Mouse (Mus musculus) CD4-positive helper T cell, adult 2 months (primary cell): ENCODE data around the gene Scube2.

Experiments used
- DNase-seq: peaks from one replicate; pipeline ENCODE4 v3.0.0-alpha.2; 2012; ENCODE audit warnings: low read depth, missing footprints, low spot score

Gene Scube2

DNA sequence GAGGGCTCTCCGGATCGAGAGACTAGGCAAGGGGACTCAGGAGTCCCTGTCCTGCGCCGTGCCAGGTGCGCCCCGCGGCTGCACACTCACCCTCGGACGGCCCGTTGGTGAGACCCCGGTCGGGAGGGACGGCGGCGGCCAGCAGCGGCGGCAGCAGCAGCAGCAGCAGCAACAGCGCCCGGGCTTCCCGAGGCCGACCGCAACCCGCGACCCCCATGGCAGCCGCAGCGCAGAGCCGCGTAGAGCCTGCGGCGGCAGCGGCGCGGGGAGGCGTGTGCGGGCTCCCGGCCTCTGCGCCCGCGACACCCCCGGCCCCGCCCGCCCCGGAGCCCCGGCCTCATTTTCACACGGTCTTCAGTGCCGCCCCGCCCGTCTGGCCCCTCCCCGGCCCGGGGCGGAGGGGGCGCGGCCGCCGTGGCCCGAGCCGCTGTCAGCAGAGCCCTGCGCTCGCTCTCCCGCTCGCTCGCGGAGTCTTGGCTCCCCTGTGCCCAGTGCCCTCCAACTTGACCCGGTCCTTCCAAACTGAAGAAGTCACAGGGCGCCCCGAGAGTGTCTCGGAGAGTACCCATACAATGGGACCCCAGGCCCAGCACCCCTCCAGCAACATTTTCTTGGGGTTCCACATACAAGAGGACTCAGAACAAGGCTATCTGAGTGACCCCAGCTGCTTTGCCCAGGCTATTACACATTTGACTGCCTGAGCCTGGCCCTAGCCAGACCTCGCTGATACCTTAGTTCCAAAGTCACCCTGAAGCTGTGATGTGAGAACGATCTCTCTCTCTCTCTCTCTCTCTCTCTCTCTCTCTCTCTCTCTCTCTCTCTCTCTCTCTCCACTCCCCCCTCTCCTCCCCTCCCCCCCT is at the start of gene Scube2:
Gene Scube2, minus strand, starts transcription at position 310 of the 860 bp plus-strand sequence.
- no peak for DNase-seq

DNA sequence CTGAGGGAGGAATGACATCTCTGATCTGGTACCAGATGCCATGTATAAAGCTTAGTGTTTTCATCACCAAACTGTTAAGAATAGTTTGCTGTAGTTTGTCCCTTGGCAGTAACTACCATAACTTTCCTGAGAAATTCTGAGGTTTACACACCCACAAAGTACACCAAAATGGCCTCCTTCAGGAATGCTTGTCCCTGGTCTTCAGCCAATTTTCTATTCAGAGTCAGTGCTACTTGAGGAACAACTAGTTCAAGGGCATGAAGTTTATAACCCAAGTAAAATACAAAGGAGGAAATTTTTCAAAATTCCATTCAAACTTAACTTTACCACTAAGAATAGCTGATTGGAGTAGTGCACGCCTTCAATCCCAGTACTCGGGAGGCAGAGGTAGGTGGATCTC is 40.7 kb upstream of the Scube2 start:
- DNase-seq: no peak

DNA sequence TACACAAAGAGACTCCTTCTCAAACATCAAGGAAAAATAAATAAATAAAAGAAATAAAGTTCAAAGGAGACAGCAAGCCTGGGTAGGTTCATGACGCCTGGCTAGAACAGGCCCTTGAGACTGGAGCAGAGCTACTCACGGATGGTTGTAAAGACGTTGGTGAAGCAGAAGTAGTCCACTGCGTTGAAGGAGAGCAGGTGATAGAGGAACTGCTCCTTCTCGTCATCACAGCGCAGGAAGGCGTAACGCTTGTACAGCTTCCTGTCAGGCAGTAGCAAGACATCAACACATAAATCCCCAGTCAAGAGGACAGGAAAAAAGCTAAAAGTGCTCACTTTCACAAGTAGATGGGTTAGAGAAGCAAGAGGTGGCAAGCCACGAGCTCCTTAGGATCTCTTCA is 35.4 kb upstream of the Scube2 start:
- DNase-seq: no peak

DNA sequence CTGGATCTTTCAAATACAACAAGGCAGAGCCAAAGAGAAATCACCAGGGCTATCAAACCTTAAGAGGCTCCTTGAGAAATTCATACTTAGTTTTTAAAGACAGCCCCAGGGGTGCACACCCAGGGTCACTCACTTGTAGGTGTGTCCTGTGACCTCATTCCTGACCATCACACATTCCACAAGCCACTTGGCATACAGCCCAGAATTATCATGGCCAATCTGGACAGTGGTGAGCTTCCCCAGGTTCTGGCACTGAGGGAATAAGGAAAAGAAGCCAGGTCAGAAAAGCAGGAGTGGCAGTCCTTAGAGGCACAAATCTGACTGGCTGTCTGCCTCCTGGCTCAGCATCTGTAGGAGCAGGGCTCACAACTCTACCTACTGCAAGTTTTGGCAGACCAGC is 33.4 kb upstream of the Scube2 start:
- DNase-seq: no peak

DNA sequence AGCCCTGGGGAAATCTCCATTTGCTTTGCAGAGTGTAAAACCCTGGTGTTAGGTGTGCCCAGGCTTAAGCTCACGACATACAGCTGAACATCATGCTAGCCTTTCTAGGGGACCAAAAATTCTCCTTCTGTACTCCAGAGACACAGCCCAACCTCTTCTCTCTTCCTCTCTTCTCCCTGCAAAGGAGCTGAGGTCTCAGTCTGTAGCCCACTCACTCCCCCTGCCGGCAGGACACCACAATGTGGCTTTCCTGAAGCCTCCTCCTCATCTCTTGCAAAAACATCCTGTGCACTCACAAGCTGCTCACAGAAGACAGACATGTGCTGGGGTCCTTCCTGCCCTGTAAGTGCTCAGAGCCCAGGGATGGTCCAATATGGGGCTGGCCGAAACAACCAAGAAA is 27.1 kb upstream of the Scube2 start:
- peak; percentile 42 for DNase-seq

DNA sequence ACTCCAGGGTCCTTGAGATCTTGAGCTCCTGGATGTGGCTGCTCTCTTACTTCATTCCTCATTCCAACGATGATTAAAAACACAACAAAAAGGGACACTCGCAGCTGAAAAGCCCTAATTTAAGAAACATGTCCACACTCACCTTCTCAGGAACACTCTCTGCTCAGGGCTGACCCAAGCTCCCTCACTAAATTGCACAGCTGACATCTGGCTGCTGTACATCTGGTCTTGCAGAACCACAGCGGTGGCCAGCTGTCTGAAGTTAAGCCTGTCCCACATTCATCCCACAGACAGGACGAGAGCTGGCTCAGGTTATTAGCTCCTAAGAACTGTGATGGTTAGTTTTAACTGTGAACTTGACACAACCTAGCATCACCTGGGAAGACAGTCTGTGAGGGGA is 26.3 kb upstream of the Scube2 start:
- no peak for DNase-seq

DNA sequence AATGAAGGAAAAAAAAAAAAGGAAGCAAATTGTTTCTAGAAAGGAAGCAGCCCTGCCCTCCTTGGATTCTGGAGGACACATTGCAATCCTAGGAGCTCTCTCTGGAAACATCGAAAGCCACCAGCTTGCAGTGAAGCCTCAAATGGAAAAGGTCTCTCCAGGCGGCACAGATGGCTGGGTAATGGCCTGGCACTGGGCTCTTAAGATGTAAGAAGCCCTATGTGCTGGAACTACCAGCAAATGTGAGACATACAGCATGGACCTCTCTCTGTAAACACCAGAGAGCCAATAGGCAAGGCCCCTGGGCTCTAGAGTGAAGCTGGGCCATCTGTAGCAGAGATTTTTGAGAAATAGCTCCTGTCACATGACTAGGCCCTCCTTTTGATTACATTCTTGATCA is 24.8 kb upstream of the Scube2 start:
- no peak for DNase-seq

DNA sequence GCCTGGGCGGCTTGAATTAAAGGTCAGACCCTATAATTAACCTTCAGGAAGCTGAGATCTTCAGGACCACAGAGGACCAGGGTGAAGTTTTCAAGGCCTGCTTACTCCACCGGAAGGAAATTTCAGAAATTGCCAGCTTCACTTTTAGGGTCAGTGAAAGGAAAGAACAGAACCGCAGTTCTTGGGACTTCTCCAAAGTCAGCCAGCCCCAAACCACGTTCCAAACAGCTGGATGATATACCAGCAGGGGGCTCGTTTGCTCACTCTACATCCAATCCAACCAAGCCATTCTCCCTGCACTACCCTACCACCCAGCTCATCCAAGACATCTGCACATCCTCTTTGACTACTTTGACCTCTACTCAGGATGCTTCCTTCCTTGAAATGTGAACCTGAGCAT is 23.8 kb upstream of the Scube2 start:
- DNase-seq: no peak

DNA sequence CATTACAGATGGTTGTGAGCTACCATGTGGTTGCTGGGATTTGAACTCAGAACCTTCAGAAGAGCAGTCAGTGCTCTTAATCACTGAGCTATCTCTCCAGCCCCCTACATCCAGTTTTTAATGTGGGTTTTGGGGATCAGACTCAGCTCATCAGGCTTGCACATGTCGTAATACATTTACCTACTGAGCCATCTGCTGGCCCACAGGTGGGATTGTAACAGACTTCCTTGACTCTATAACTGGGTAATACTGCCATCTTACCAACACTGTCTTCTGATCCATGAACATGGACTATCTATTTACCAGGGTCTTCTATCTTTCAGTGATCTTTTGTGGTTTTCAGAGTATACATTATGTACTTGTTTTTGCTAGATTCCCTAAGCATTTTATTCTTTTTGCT is 20.8 kb upstream of the Scube2 start:
- DNase-seq: no peak

DNA sequence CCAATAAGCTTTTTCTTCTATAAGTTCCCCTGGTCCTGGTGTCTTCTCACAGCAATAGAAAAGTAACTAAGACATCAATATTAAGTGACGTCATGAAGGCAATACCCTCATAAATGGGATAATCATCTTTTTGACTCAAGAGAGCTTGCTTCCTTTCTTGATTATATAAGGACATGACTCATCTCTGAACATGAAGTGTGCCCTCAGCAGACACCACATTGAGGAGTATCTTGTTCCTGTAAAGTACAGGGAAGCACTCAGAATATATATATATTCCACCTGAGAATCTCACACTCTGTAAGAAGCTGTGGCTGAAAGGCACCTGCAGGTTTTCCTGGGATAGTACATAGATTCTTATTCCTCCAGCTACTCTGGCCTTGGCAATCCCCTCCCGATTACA is 17.1 kb upstream of the Scube2 start:
- no peak for DNase-seq

DNA sequence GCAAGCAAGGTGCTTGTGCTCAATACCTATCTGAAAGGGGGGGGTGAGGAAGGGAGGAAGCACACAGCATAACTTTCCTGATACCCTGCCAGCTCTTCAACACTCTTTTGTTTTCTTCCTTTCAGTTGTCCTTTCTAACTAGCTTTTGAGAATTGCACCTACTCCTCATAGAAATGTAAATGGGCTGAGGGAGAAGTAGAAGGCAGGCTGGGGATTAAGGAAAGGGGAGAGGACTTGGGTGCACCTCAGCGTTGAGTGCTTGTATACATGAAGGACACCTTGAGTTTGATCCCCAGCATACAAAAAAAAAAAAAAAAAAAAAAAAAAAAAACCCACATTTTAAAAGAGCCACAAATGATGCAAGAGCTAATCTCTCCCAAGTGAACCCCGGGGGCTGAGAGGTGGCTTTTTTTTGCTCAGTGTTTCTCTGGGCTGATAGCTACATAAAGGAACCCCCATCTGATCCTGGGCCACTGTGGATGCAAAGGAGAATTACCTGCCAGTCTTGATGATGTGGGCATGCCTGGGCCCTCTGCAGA is 16.2 kb upstream of the Scube2 start:
- DNase-seq: no peak

DNA sequence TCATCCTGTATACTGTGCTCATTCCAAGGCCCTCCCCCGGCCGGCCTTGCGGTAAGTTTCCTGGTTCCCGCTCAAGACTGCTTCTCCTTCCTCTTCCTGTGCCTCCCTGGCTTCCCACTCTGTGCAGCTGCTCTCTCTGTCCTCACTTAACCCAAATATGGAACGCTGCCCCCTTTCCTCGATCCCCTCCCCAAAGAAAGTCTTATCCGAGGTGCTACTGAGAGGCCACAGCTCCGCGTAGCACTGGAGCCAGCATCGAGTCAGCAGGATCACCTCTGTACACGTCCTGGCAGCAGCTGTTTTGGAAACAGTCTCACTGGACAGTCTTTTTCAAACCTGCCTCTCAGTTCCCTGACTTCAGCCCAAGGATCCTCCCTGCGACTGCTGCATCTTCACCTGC is 13.7 kb upstream of the Scube2 start:
- DNase-seq: no peak

DNA sequence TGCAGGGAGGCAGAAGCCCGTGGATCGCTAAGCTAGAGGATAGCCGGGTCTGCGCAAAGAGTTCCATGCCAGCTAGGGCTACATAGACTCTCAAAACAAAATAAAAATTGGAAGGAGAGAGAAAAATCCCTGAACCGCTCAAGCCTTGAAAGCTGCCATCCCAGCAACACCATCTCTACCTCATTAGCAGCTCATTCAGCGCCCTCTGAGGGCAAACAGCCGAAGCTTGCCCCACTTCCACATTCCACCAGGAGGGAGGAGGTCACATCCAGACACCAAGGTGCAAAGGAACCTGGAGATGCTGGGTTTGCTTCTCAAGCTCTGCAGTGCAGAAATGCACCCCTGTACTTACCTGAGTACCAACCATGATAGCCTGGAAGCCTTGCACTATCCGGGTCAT is 10.6 kb upstream of the Scube2 start:
- DNase-seq: no peak

DNA sequence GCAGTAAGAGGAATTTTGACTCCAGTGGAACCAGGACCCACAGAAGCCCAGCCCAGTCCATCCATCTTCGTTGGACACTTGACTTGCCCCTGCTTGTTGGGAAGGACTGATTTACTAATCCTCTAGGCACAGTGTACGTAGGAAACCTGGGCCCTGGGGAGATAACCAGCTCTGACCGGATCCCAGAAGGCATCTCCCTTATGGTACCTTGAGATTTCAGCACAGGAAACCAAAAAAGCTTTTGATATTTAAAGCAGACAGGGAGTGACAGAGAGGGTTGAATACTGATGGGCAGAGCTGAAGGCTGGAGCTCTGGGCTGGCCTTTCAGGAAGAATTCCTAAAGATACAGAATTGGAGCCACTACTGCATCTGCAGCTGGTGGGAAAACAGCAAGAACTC is 10.1 kb upstream of the Scube2 start:
- DNase-seq: no peak

DNA sequence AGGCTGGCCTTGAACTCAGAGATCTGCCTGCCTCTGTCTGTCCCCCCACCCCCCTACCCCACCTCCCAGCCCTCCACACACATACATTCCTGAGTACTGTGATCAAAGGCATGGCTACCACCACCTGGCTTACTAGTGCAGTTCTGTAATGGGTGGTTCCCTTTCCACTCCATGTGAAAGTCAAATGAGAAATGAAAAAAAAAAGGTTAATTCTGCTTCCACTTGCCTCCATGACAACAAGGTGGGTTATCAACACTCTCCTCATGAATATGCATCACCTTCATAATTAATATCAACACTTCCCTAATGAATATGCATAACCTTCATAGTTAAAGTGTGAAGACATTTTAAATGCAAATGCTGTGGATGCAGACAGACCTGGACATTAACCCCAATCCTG is 9.6 kb upstream of the Scube2 start:
- DNase-seq: no peak

DNA sequence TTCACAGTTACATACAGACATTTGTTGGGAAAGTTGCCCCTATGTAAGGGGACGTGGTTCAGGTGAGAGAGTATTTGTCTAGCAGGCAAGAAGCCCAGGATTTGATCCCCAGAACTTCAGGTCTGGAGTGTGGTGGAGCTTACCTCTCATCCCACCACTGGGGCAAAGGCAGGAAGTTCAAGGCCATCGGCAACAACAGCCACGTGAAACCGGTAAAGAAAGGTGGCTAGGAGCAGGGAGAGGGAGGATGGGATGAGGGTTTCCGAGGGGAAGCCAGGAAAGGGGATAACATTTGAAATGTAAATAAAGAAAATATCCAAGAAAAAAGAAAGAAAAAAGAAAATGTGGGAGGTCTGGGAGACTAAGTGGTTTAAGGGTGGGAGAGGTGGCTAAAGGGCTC is 7.7 kb upstream of the Scube2 start:
- DNase-seq: no peak

DNA sequence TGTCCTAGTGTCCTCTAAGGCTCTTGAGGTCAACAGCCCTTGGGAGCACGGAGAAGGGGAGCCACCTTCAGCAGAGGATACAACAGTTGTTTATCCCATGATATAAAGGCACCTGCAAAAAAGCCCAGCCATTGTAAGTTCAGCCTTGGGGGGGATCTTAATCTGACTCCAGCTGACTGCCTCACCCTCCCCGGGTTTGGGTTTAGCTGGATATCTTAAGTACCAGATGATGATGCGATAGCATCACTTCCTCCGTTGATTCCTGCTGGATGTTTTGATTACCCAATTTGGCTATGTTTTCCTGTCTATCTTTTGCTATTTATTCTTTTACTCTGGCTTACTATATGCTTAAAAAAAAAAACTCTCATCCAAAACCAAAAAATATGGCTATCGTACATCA is 5.8 kb upstream of the Scube2 start:
- DNase-seq: no peak

DNA sequence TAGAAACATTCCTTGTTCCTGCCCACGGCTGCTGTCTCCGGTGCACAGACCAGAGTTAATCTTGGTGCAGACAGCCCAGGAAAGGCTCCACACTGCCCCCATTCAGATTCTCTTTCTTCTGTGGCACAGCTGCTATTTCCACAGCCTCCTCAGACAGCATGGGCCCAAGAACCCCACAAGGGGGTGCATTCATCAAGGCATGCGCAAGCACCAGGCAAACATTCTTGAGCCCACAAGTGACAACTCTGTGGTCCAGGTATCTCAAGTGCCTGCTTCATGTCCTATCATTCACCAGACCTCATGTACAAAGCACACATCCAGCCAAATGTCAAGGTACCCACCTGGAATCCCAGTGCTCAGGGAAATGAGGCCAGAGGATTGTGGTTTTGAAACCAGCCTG is 3.0 kb upstream of the Scube2 start:
- DNase-seq: no peak

DNA sequence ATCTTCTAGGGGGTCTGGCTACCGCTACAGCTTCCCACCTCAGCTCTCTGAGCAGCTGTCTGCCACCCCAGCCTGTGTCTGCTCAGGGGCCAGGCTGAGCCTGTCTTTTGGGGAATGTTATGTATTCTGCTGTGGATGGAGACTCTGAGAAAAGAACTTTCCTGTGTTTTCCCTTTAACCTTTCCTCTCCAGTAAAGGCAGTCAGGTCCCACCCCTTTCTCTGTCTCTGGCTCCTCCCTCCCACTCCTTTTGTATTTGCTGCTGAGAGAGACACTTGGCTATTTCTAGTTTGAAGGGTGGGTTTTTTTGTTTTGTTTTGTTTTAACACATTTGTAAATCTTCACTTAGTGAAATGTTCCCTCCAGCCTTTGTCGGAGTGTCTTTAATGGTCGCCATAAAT is 1.2 kb upstream of the Scube2 start:
- no peak for DNase-seq

DNA sequence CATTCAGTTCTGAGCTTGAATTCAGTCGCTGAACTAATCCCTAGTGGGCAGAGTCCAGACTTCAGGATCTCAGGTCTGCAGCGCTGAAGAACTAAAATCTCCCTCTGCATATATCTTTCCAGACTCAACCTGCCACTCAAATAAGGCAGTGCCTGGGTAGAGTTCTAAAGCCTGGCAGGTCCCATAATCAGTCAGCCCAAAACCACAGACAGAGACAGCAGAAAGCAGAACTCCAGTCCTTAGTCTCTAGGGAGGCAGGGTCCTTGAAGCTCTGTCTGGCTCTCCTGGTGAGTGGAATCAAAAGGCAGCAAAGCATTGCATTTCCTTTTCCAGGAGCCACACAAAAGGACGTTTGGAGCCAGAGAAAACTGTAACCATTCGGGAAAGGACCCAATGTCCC is 1.9 kb downstream of the Scube2 start:
- no peak for DNase-seq

DNA sequence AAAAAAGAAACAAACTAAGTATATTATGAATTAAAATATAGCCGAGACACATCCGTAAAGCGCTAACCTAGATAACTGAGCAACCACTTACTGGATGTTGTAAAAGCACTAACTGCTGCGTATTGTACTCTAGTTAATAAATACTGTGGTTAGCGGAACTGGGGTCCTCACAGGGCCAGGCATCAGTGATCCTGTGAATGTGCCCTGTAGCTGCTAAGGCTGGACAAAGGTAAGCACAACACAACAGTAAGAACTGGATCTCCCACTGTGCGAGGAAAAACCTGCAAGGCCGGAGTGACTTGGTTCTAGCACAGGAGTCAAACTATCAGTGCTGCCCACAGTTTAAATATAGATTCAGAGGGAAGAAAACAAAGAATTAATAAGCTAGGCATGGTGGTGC is 5.3 kb downstream of the Scube2 start:
- DNase-seq: no peak

DNA sequence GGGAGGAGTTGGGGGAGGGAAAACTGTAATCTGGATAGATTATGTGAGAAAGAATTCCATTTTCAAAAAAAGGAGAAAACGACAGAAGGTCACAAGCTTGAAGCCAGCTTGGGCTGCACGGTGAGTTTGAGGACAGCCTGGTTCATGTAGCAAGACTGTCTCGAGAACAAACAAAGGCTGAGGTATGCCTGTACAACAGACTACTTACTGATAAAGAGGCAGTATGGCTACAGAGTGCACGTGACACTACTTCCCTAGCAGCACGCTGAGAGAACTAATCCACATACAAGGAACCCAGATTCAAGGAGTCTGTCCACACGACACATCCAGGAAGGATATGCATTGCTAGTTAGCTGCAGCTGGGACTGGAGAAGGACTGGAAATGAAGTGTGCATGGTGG is 6.1 kb downstream of the Scube2 start:
- no peak for DNase-seq

DNA sequence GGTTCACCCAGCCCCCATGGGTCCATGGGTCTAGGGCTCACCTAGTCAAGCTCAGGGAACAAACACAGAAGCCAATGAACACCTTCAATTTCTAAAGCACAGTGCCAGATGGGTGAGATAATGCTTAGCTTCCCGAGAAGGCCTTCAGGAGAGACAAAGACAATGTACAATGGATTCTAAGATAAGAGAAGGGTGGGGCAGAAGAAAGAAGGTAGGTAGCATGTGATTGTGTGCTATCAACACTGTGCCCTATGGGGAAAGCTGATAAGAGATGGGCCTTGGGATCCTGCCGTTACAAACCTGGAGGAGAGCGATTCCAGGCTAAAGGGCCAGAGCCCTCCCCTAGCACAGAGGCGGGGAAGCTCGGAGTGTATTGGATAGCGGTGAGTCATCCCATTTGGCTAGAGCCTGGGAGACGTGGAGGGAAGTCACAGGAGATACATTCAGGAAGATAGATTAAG is 12.7 kb downstream of the Scube2 start:
- DNase-seq: no peak

DNA sequence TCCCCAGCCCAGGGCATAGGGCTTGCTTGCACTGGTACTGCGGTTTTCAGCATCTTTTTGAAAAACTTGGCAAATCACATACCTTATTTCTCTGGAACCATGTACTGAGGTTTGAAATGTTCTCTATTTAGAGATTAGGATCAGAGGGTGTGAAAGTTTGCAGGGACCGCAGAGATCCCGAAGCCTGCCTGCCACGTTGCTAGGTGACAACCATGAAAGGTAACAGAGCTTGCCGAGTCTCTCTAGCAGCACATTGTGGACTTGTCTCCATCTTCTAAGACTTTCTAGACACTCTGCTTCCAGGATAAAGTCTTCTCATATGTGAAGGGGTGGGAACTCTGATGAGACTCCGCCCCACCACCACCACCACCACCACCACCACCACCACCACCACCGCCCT is 13.5 kb downstream of the Scube2 start:
- DNase-seq: no peak
